ENCODE assay signal across 16 mouse cellular contexts in genomic region chr9:85806411-85806810, GRCm38 (mm10).
"Had no signal": no experiment of that assay in that cellular context is flagged by ENCODE, and none has a peak within 500 bp of the region (broad histone marks: within the 10 kb centered on the region; RNA-seq: fewer than 3 reads in every experiment).

No protein-coding gene starts in this region.

- DNase-seq: gastrocnemius, postnatal 10 days; gastrocnemius, postnatal 25 days; heart, adult 18-20 months; heart, postnatal 10 days; heart, postnatal 4 days; kidney, adult 18-20 months; kidney, adult 8-10 months; kidney, postnatal 10 days; kidney, postnatal 25 days; kidney, postnatal 4 days; liver; liver, embryonic 13.5 days had no signal

- ATAC-seq: hindbrain, embryonic 16.5 days; inflammation-experienced regulatory T-cells, adult 6 months; intestine, embryonic 15.5 days; intestine, postnatal 0 days had no signal
